Mouse (Mus musculus) cerebellum, postnatal 14 days (tissue): Measurements from ENCODE around the gene Ccl3.

Source experiments
- DNase-seq, 2 experiments: peaks; one replicate each; pipeline ENCODE4 v3.0.0; 2021; ENCODE audit warnings: mixed read lengths in 2 of 2

Gene Ccl3

GRCm38 (mm10) chr11:83649305-83649841 is at the start of gene Ccl3:
Gene Ccl3, minus strand, starts transcription at chr11:83649355.
- no peak for DNase-seq

GRCm38 (mm10) chr11:83692008-83692407 is 42.9 kb upstream of the Ccl3 start:
- DNase-seq = no peak

GRCm38 (mm10) chr11:83689918-83690317 is 40.8 kb upstream of the Ccl3 start:
- DNase-seq = no peak

GRCm38 (mm10) chr11:83675665-83676064 is 26.5 kb upstream of the Ccl3 start:
- DNase-seq = no peak

- DNase-seq = no peak
Measured at GRCm38 (mm10) chr11:83671743-83672142, 22.6 kb upstream of the Ccl3 start.

GRCm38 (mm10) chr11:83663532-83663931 is 14.4 kb upstream of the Ccl3 start:
- no peak for DNase-seq

GRCm38 (mm10) chr11:83662204-83662603 is 13.0 kb upstream of the Ccl3 start, which contains the start of gene Ccl4:
Gene Ccl4, plus strand, starts transcription at chr11:83662584.
- no peak for DNase-seq

- no peak for DNase-seq
Measured at GRCm38 (mm10) chr11:83658797-83659196, 9.6 kb upstream of the Ccl3 start.

- no peak for DNase-seq
Measured at GRCm38 (mm10) chr11:83657508-83657907, 8.4 kb upstream of the Ccl3 start.

GRCm38 (mm10) chr11:83654606-83655005 is 5.5 kb upstream of the Ccl3 start:
- DNase-seq = no peak

GRCm38 (mm10) chr11:83646356-83647149 is 2.6 kb downstream of the Ccl3 start:
- DNase-seq = no peak

- no peak for DNase-seq
Measured at GRCm38 (mm10) chr11:83645521-83645920, 3.6 kb downstream of the Ccl3 start, which contains the start of gene Rpl9-ps1. Gene Rpl9-ps1, minus strand, starts transcription at chr11:83645621.

- DNase-seq = no peak
Measured at GRCm38 (mm10) chr11:83641216-83641615, 7.9 kb downstream of the Ccl3 start.

- DNase-seq = no peak
Measured at GRCm38 (mm10) chr11:83640141-83640540, 9.0 kb downstream of the Ccl3 start.

- DNase-seq = no peak
Measured at GRCm38 (mm10) chr11:83639533-83639932, 9.6 kb downstream of the Ccl3 start.

GRCm38 (mm10) chr11:83638934-83639333 is 10.2 kb downstream of the Ccl3 start:
- DNase-seq = no peak

- DNase-seq = no peak
Measured at GRCm38 (mm10) chr11:83636742-83637235, 12.4 kb downstream of the Ccl3 start.

- no peak for DNase-seq
Measured at GRCm38 (mm10) chr11:83634898-83635297, 14.3 kb downstream of the Ccl3 start.

- DNase-seq = peak; percentile 4 to 27
Measured at GRCm38 (mm10) chr11:83634425-83634824, 14.7 kb downstream of the Ccl3 start.

- DNase-seq = peak; percentile 53 to 55
Measured at GRCm38 (mm10) chr11:83632744-83633143, 16.4 kb downstream of the Ccl3 start.

- DNase-seq = no peak
Measured at GRCm38 (mm10) chr11:83631065-83631464, 18.1 kb downstream of the Ccl3 start.

GRCm38 (mm10) chr11:83630630-83631029 is 18.5 kb downstream of the Ccl3 start:
- DNase-seq = no peak

- DNase-seq = no peak
Measured at GRCm38 (mm10) chr11:83628808-83629207, 20.3 kb downstream of the Ccl3 start.

- DNase-seq = no peak
Measured at GRCm38 (mm10) chr11:83623586-83623985, 25.6 kb downstream of the Ccl3 start.
